Comparison of ENCODE assay signal across 14 mouse cellular contexts in the genomic region with DNA sequence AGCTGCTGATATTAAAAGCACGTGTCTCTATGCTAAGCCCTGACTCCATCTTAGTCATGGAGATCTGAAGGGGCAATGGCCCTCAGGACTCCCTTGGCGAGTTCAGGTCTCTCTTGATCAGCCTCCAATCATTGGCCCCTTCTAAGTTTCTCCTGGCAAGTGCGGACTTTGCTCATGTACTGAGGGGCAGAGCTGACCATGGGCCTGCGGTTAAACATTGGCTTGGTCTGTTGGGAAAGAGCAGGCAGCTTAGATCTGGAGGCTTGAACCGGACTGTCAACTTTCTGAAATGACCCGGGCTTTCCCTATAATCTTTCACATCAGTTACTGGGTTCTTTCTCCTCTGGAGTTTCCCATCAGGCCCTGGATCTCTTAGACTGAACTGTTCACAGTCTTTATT. TPM values are rescaled to one million over a fixed set of nuclear protein-coding genes. Genes with fewer than 3 reads are reported as not detected.
DNase-seq lines count a peak whose midpoint lies in the region; ATAC-seq and TF ChIP-seq lines count a peak whose summit lies in the region.
"Had no signal": no experiment of that assay in that cellular context is flagged by ENCODE, and none has a peak within 500 bp of the region (broad histone marks: within the 10 kb centered on the region; RNA-seq: fewer than 3 reads in every experiment).

No protein-coding gene starts in this region.

- intact Hi-C loops in gastrocnemius, postnatal 14 days (cut with DNase I; ENCODE audit: low total_unique reads), result no loop called here

- TF ChIP-seq POLR2A in kidney, adult 2 months (IDR thresholded peaks at IDR 0.05; ENCODE audit: low read depth, low read length), result no peak

- H3K4me3 ChIP-seq in kidney, adult 2 months (ENCODE audit: insufficient read depth, low read depth, low read length), result no peak overlapping the region
- no peak overlapping the region for H3K4me3 ChIP-seq in kidney, postnatal 0 days (replicated peaks; ENCODE audit: low read depth, low read length)
- H3K4me3 ChIP-seq in liver, embryonic 11.5 days (ENCODE audit: low read depth, low read length), result no peak overlapping the region
- no peak overlapping the region for H3K4me3 ChIP-seq in forebrain, embryonic 15.5 days
- no peak overlapping the region for H3K4me3 ChIP-seq in stomach, postnatal 0 days (ENCODE audit: low read depth, low read length)
- H3K4me3 ChIP-seq: forebrain, embryonic 12.5 days; heart, embryonic 13.5 days; limb, embryonic 12.5 days; midbrain, embryonic 15.5 days had no signal

- TF ChIP-seq EP300 in stomach, postnatal 0 days (optimal IDR thresholded peaks at IDR 0.05), result no peak

- H3K4me2 ChIP-seq in kidney, postnatal 0 days (ENCODE audit: low read length), result no peak overlapping the region
- no peak overlapping the region for H3K4me2 ChIP-seq in liver, embryonic 11.5 days
- no peak overlapping the region for H3K4me2 ChIP-seq in forebrain, embryonic 15.5 days (replicated peaks)
- no peak overlapping the region for H3K4me2 ChIP-seq in stomach, postnatal 0 days (replicated peaks; ENCODE audit: low read depth)
- H3K4me2 ChIP-seq: forebrain, embryonic 12.5 days; heart, embryonic 13.5 days; limb, embryonic 12.5 days; midbrain, embryonic 15.5 days had no signal

- no peaks in the 10 kb centered on the region for H3K9me3 ChIP-seq in kidney, postnatal 0 days (replicated peaks; ENCODE audit: low read length)
- no peaks in the 10 kb centered on the region for H3K9me3 ChIP-seq in liver, embryonic 11.5 days (ENCODE audit: control insufficient read depth, low read length)
- no peaks in the 10 kb centered on the region for H3K9me3 ChIP-seq in forebrain, embryonic 15.5 days
- H3K9me3 ChIP-seq in stomach, postnatal 0 days (ENCODE audit: control insufficient read depth, low read length), result no peaks in the 10 kb centered on the region
- H3K9me3 ChIP-seq: forebrain, embryonic 12.5 days; heart, embryonic 13.5 days; limb, embryonic 12.5 days; midbrain, embryonic 15.5 days had no signal

- H3K36me3 ChIP-seq in kidney, adult 2 months (ENCODE audit: control insufficient read depth, insufficient read depth, low read length), result no peaks in the 10 kb centered on the region
- H3K36me3 ChIP-seq in kidney, postnatal 0 days (ENCODE audit: insufficient read depth, low read length), result no peaks in the 10 kb centered on the region
- H3K36me3 ChIP-seq in liver, embryonic 11.5 days (ENCODE audit: control insufficient read depth, insufficient read depth, low read length), result no peaks in the 10 kb centered on the region
- H3K36me3 ChIP-seq in forebrain, embryonic 15.5 days, result no peaks in the 10 kb centered on the region
- no peaks in the 10 kb centered on the region for H3K36me3 ChIP-seq in stomach, postnatal 0 days (ENCODE audit: control insufficient read depth, insufficient read depth, low read length)
- H3K36me3 ChIP-seq: forebrain, embryonic 12.5 days; heart, embryonic 13.5 days; limb, embryonic 12.5 days; midbrain, embryonic 15.5 days had no signal

- WGBS in kidney, adult 2 months, result 38% methylated on average over 6 of the region's 6 CpGs
- 56% methylated on average over 6 of the region's 6 CpGs for WGBS in kidney, postnatal 0 days
- WGBS in liver, embryonic 11.5 days, result 66% methylated on average over 6 of the region's 6 CpGs
- 87% methylated on average over 6 of the region's 6 CpGs for WGBS in forebrain, embryonic 15.5 days
- WGBS in stomach, postnatal 0 days, result 76% methylated on average over 6 of the region's 6 CpGs

- H3K9ac ChIP-seq in kidney, postnatal 0 days (ENCODE audit: low read depth, low read length), result no peak overlapping the region
- H3K9ac ChIP-seq in liver, embryonic 11.5 days (ENCODE audit: low read depth, low read length), result no peak overlapping the region
- no peak overlapping the region for H3K9ac ChIP-seq in forebrain, embryonic 15.5 days (replicated peaks)
- H3K9ac ChIP-seq in stomach, postnatal 0 days (ENCODE audit: low read length), result no peak overlapping the region
- H3K9ac ChIP-seq: forebrain, embryonic 12.5 days; heart, embryonic 13.5 days; limb, embryonic 12.5 days; midbrain, embryonic 15.5 days had no signal

- DNase-seq in kidney, adult 2 months, result peak; percentile 92
- peak; percentile 40 for DNase-seq in kidney, postnatal 0 days (ENCODE audit: low spot score)
- no peak for DNase-seq in liver, embryonic 11.5 days (ENCODE audit: low spot score)
- no peak for DNase-seq in gastrocnemius, postnatal 14 days
- no peak for DNase-seq in right cerebral cortex, adult 2 months (ENCODE audit: low spot score in 2 of 2)
- no peak for DNase-seq in stomach, postnatal 0 days (ENCODE audit: low spot score)
- DNase-seq: cerebellum, postnatal 14 days; heart, postnatal 36 days had no signal

- peak; percentile 91 for ATAC-seq in kidney, postnatal 0 days (replicated peaks; ENCODE audit: low FRiP score, low read depth)
- ATAC-seq in liver, embryonic 11.5 days (replicated peaks; ENCODE audit: low FRiP score), result peak; percentile 71; the same call in 1 of the 2 replicates
- no peak for ATAC-seq in forebrain, embryonic 15.5 days (replicated peaks)
- ATAC-seq in stomach, postnatal 0 days (ENCODE audit: low FRiP score, low TSS enrichment), result no peak
- ATAC-seq: midbrain, embryonic 15.5 days had no signal

- H3K27ac ChIP-seq in kidney, adult 2 months (ENCODE audit: insufficient read depth, low read depth, low read length), result peak overlapping the region; percentile 77
- no peak overlapping the region for H3K27ac ChIP-seq in kidney, postnatal 0 days
- peak overlapping the region; percentile 43; the same call in 1 of the 2 replicates for H3K27ac ChIP-seq in liver, embryonic 11.5 days (ENCODE audit: low read depth, low read length)
- no peak overlapping the region for H3K27ac ChIP-seq in forebrain, embryonic 15.5 days (replicated peaks)
- H3K27ac ChIP-seq in stomach, postnatal 0 days (replicated peaks), result no peak overlapping the region
- H3K27ac ChIP-seq: forebrain, embryonic 12.5 days; heart, embryonic 13.5 days; limb, embryonic 12.5 days; midbrain, embryonic 15.5 days had no signal

- peaks cover 12% of the 10 kb centered on the region for H3K4me1 ChIP-seq in kidney, adult 2 months (ENCODE audit: control insufficient read depth, insufficient read depth, low read length)
- no peaks in the 10 kb centered on the region for H3K4me1 ChIP-seq in kidney, postnatal 0 days (replicated peaks; ENCODE audit: insufficient read depth, low read length)
- no peaks in the 10 kb centered on the region; the same call in 1 of the 2 replicates for H3K4me1 ChIP-seq in liver, embryonic 11.5 days (replicated peaks; ENCODE audit: control insufficient read depth, insufficient read depth, low read length)
- H3K4me1 ChIP-seq in forebrain, embryonic 15.5 days, result no peaks in the 10 kb centered on the region
- no peaks in the 10 kb centered on the region for H3K4me1 ChIP-seq in stomach, postnatal 0 days (replicated peaks; ENCODE audit: control insufficient read depth, insufficient read depth)
- H3K4me1 ChIP-seq: forebrain, embryonic 12.5 days; heart, embryonic 13.5 days; limb, embryonic 12.5 days; midbrain, embryonic 15.5 days had no signal

- H3K27me3 ChIP-seq in kidney, adult 2 months (replicated peaks; ENCODE audit: control insufficient read depth, insufficient read depth, low read length), result no peaks in the 10 kb centered on the region
- no peaks in the 10 kb centered on the region for H3K27me3 ChIP-seq in kidney, postnatal 0 days (ENCODE audit: insufficient read depth, low read length)
- H3K27me3 ChIP-seq in liver, embryonic 11.5 days (replicated peaks; ENCODE audit: control insufficient read depth, insufficient read depth, low read length), result no peaks in the 10 kb centered on the region
- no peaks in the 10 kb centered on the region for H3K27me3 ChIP-seq in forebrain, embryonic 15.5 days
- H3K27me3 ChIP-seq in stomach, postnatal 0 days (ENCODE audit: control insufficient read depth, insufficient read depth, low read length), result no peaks in the 10 kb centered on the region
- H3K27me3 ChIP-seq: forebrain, embryonic 12.5 days; heart, embryonic 13.5 days; limb, embryonic 12.5 days; midbrain, embryonic 15.5 days had no signal

- TF ChIP-seq CTCF in kidney, adult 2 months (conservative IDR thresholded peaks at IDR 0.05; ENCODE audit: insufficient read depth, insufficient read length, low read depth, low read length), result no peak
- TF ChIP-seq CTCF in kidney, postnatal 0 days (IDR thresholded peaks at IDR 0.05; ENCODE audit: low read depth), result no peak
- TF ChIP-seq CTCF in stomach, postnatal 0 days (IDR thresholded peaks at IDR 0.05; ENCODE audit: low read depth), result no peak

RNA-seq across cellular contexts. Expression of a gene that starts 11.0 kb away (rescaled TPM):
- polyA plus RNA-seq in kidney, adult 2 months (2012; rRNA removed), result 95.6 and 117 TPM in 2 replicates
- 43.8 and 47.6 TPM in 2 replicates for polyA plus RNA-seq in kidney, postnatal 0 days (2015; fragmentation: Nextera tagmentation; extraction: Ambion mirVana)
- 17.6 and 18.7 TPM in 2 replicates for polyA plus RNA-seq in liver, embryonic 11.5 days (2014; fragmentation: Nextera tagmentation; extraction: Ambion mirVana)
- total RNA-seq in gastrocnemius, postnatal 14 days (2021), result 1 to 10 TPM; 1.4 to 2.1 TPM
- 16.4 and 18.6 TPM in 2 replicates for polyA plus RNA-seq in forebrain, embryonic 15.5 days (2015; fragmentation: Nextera tagmentation; extraction: Ambion mirVana)
- polyA plus RNA-seq in stomach, postnatal 0 days (2015; fragmentation: Nextera tagmentation; extraction: Ambion mirVana), result 0.46 and 0.52 TPM in 2 replicates

RNA-seq across cellular contexts. Expression of a gene that starts 31.9 kb away (rescaled TPM):
- 6.5 and 8.2 TPM in 2 replicates for polyA plus RNA-seq in kidney, adult 2 months (2012; rRNA removed)
- polyA plus RNA-seq in kidney, postnatal 0 days (2015; fragmentation: Nextera tagmentation; extraction: Ambion mirVana), result 4.1 and 5.5 TPM in 2 replicates
- polyA plus RNA-seq in liver, embryonic 11.5 days (2014; fragmentation: Nextera tagmentation; extraction: Ambion mirVana), result 1.1 and 1.4 TPM in 2 replicates
- total RNA-seq in gastrocnemius, postnatal 14 days (2021), result under 1 TPM; 0.29 to 0.69 TPM
- 0.47 and 0.49 TPM in 2 replicates for polyA plus RNA-seq in forebrain, embryonic 15.5 days (2015; fragmentation: Nextera tagmentation; extraction: Ambion mirVana)
- polyA plus RNA-seq in stomach, postnatal 0 days (2015; fragmentation: Nextera tagmentation; extraction: Ambion mirVana), result 0.11 and 0.17 TPM in 2 replicates
- total RNA-seq: heart, postnatal 36 days had no signal
- polyA plus RNA-seq: heart, embryonic 13.5 days; limb, embryonic 12.5 days; lung, embryonic 16.5 days had no signal

Comparison
In these comparisons a context has a peak if more than half of its experiments do, and no peak if none do; other contexts are left out.
1. H3K27ac ChIP-seq: peak in kidney, adult 2 months (single experiment) and liver, embryonic 11.5 days (single experiment); none in kidney, postnatal 0 days (single experiment), forebrain, embryonic 15.5 days (single experiment) and stomach, postnatal 0 days (single experiment).
2. DNase-seq: peak in kidney, adult 2 months (single experiment) and kidney, postnatal 0 days (single experiment); none in liver, embryonic 11.5 days (single experiment), gastrocnemius, postnatal 14 days (single experiment), right cerebral cortex, adult 2 months (0 of 2) and stomach, postnatal 0 days (single experiment).
3. ATAC-seq: peak in kidney, postnatal 0 days (single experiment) and liver, embryonic 11.5 days (single experiment); none in forebrain, embryonic 15.5 days (single experiment) and stomach, postnatal 0 days (single experiment).
4. RNA of a gene that starts 11.0 kb away (polyA plus RNA-seq): 95.6 to 117 TPM in kidney, adult 2 months, 43.8 to 47.6 TPM in kidney, postnatal 0 days, 17.6 to 18.7 TPM in liver, embryonic 11.5 days and 16.4 to 18.6 TPM in forebrain, embryonic 15.5 days; 0.46 to 0.52 TPM in stomach, postnatal 0 days; every median in the first group is over 10 times any median in the second.